Mouse (Mus musculus) right cerebral cortex, adult 2 months (tissue): ENCODE measurements around the gene Sec61a2.

Source experiments
- DNase-seq, 2 experiments: peaks; one replicate each; pipeline ENCODE4 v3.0.0; 2021 to 2022; ENCODE audit warnings: low spot score in 2 of 2

The Sec61a2 gene

DNA sequence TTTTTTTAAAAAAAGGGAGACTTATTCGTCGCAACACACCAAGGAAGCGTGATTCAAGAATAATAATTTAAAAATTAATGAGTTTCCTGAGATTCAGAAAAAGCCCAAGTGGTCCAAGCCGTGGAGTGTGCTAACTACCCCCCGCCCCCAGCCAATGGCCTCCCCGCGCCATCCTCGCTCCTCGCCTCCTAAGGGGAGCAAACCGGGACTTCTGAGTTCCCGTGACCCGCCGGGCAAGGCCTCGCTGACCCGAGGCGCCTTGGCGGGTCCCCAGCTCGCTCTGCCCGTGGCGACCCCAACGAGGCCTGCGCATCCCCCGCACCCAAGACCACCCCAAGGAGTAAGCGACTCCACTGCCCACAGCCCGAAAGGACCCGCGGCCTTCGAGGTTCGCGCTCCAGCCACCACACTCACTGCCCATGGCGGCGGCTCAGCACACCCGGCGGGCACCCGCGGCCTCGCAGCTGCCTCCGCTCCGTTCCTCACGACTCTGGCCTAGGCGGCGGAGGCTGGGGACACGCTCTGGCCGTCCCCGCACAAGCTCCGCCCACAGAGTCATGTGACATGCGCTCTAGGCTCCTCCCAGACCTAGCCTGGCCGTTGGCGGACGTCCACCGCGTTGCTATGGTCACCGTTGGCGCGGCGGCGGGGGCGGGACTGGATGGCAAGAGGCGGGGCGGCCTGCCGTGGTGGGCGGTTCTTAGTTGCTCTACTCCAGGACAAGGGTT lies at the start of gene Sec61a2:
Sec61a2 (minus strand) TSS at position 590 of the 728 bp plus-strand sequence.
- DNase-seq, result peak; percentile 99 to 100

DNA sequence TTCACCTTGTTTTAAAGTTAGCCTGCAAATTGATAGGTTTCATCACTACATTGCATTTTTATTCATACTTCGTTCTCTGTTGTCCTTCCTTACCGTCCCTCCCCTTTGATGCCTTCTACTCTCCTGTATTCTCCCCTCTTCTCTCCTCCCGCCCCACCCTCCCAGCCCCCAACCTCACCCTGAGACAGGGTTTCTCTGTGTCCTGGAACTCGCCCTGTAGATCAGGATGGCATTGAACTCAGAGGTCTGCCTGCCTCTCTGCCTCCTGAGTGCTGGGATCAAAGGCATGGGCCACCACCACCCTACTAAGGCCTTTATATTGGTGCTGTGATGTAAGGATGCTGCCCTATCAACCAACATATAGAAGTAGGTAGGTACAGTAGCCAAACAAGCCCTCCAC lies 47.8 kb upstream of the Sec61a2 start:
- DNase-seq, result no peak

DNA sequence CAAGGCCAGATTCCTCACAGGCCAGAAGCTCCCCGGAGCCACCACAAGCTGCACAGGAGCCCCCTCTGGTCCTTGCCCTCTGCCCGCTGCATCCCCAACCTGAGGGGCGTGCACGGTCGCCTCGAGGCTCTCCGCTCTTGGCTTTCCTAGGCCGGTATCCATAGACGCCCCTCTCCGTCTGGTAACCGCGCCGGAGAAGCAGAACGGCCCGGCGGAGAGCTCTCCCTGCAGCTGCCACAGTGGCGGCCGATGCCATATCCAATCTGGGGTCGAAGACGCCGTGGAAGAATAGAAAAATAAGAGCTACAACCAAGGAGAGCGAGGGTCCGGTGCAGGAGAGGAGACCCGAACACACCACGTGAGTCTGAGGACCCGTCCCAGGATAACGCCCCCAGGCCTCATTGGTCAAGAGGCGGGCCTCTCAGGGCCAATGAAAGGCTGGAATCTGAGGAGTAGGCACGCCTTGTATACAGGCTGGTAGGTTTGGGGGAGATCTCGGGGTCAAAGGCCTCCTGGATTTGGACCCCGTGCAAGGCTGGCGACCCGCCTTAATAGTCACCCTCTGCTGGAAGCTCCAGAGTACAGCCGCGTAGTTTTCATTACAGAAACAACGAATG lies 47.3 kb upstream of the Sec61a2 start, which contains the start of gene Dhtkd1:
Dhtkd1 (minus strand) TSS at position 377 of the 617 bp plus-strand sequence.
- DNase-seq, result peak; percentile 76 to 79

DNA sequence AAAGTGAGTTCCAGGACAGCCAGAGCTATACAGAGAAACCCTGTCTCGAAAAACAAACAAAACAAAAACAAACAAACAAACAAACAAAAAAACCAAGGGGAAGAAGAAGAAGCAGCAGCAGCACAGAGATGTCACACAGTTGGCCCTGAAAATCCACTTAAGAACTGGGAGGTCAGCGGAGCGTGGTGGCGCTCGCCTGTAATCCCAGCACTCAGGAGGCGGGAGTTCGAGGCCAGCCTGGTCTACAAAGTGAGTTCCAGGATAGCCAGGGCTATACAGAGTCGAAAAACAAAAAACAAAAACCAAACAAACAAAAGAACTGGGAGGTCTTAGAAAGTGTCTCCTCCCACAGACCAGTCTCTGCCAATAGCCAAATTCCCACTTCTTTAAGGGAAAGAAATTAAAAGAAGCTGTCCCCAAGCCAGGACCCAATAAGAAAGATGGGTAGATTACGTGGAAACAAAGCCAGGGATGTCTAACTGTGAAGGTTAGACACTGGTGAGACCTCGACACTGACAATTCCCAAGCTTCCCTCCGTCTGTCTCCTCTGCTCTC lies 46.7 kb upstream of the Sec61a2 start:
- no peak for DNase-seq

DNA sequence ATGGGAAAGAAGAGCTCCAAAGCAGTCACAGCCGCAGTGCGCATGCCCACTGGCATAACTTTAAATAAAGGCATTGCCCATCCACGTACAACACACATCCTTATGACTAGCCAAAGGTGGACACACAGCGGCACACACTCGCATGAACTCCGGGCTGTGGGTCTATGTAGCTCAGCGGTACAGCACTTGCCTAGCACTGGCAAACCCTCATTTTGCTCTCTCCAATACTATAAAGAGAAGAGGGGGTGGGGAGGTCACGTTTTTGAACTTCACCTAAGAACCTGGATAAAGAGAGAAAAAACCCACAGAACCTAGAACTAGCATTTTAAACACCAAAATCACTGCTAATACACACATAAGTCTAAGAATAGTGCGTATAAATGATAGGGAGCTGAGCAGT lies 45.7 kb upstream of the Sec61a2 start:
- no peak for DNase-seq

DNA sequence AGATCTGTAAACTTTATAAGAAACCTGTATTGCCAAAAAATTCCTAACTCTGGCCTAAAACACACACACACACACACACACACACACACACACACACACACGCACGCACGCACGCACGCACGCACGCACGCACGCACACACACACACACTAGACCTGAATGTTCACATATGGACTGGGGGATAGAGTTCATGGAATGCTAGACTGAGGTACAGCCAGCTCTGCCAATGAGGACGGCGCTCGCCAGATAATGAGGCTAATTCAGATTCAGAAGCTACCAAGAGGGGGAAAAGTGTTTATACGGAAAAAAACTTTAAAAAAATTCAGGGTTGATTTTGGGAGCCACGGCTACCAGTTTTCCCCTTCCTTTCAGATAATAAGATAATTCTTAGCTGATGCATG lies 44.7 kb upstream of the Sec61a2 start:
- DNase-seq, result no peak

DNA sequence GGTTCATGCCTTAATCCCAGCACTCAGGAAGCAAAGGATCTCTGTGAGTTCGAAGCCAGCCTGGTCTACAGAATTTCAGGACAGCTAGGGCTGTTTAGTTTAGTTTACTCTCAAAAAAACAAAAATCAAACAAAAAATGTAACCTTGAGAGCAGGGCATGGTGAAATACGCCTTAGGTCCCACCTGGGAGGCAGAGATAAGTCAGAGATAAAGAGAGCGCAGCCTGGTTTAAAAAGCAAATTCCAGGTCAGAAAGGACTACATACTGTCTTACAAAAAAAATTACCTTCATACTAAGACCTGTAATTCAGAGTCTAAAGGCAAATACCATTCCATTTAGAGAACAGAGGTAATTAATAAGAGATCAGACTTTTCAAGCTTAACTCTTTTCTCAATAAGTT lies 44.1 kb upstream of the Sec61a2 start:
- no peak for DNase-seq

DNA sequence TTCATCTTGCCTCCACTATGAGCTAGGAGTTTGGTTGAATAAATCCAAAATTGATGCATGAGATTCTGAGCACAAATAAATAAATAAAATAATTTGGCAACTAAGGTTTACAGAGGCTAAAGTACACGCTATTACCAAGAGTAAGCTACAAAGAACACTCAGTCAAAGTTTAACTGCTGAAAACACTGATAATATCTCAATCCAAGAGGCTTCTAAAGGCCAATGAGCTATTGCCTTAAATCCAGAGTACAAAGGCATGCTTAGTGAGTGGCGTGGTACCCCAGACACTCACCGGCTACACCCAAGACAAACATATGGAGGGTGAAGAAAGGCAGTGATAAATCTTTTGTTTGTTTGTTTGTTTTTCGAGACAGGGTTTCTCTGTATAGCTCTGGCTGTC lies 41.3 kb upstream of the Sec61a2 start:
- no peak for DNase-seq

DNA sequence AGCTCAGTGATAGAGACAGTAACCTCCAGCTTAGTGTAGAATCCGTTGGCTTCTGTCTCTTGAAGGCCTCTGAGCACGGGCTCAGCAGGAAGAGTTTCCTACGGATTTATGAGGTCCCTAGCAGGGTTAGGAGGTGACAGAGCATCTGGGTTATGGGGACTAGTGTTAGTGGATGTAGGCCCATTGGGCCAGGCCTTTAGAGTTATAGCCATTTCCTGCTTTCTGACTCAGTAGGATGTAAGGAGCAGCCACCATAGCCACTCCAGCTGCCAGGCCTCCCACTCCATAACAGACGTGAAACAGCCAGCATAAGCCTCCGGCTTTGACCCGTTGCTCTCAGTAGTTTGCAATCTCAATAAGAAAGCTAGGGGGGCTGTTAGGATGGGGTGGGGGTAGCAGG lies 40.8 kb upstream of the Sec61a2 start:
- no peak for DNase-seq

DNA sequence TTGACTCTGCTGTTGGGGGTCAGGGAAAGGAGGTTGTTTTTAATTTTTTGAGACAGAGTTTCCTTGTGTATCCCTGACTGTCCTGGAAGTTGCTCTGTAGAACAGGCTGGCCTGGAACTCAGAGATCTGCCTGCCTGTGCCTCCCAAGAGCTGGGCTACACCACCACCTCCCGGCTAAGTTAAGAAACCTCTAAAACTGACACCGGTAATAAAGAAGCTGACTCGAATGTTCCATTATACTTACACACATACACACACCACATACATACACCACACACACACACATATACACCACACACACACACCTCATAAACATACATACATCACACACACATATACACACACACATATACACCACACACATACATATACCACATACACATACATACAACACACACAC lies 39.7 kb upstream of the Sec61a2 start:
- no peak for DNase-seq

DNA sequence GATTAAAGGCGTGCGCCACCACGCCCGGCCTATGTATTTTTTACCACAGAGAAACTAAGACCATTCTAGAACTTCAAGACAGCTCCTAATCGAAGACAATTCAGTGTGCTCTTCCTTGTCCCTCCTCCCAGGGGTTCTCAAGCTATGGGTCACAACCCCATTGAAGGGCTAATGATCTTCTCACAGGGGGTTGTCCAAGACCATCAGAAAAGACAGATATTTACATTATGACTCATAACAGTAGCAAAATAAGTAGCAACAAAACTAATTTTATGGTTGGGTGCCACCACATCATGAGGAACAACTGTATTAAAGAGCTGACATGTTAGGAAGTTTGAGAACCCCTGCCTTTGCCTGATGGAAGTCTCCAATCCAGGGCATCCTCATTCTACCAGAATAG lies 36.7 kb upstream of the Sec61a2 start:
- DNase-seq, result no peak

DNA sequence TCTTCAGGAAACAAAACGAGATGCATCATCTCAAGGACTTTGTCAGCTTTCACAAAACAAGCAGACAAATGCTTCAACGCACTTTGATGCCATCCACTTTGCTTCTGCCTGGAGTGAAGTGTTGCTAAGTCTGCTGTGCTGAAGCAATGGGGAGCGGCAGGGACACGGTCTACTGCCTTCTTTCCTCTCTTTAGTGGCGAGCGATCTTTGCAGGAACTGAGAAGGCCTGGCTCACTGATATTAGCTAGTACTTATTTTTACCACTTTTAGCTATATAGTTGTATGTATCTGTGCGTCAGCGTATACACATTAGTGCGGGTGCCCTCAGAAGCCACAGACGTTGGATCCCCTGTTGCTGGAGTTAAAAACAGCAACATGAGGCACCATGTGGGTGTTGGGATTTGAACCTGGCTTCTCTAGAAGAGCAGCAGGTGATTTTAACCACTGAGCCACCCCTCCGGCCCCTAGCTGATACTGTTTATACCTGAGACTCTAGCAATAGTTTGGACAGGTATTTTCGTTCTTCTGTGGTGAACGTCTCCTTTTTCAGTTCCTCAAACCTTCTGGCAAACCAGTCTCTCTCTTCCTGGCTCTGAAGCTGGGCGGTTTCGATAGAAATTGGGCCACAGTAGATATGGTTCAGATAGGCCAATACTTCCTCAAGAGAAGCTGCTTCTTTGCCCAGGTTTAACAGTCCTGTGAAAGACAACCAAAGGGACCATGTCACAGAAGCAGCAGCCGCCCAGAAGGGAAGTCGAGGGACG lies 35.2 kb upstream of the Sec61a2 start:
- no peak for DNase-seq

DNA sequence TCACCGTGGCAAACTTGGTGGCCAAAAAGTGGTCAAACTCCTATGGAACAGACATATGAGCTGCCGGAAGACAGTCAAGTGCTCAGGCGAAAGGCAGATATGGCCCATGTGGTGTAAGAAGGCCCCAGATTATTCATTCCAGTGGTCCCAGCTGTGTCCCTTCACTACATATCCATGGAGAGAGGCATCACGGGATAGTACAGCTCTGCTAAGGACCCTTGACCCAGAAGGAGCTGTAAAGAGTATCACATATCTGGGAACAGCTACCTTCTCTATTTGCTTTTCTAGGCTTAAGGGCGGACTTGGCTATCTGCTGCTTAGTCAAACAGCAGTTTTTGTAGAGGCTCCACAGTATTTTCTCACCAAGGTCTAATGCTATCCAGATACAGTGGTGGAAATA lies 34.6 kb upstream of the Sec61a2 start:
- no peak for DNase-seq

DNA sequence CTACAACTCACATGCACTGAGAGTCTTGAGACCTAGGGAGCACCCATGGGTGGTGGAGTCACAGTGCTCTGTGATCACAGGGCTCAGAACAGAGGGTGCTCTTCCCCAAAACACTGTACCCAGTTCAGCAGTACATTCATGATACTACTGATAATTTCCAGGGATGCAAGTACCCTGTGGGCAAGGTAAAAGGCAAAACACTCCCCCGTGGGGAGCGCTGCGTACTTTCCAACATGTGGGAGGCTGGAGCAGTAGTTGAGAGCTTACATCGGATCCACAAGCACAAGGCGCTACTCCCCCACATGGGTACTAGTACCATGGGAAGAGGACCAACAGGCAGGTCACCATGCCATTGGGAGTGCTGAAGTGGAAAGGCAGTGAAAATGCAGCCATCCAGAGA lies 32.2 kb upstream of the Sec61a2 start:
- DNase-seq, result no peak

DNA sequence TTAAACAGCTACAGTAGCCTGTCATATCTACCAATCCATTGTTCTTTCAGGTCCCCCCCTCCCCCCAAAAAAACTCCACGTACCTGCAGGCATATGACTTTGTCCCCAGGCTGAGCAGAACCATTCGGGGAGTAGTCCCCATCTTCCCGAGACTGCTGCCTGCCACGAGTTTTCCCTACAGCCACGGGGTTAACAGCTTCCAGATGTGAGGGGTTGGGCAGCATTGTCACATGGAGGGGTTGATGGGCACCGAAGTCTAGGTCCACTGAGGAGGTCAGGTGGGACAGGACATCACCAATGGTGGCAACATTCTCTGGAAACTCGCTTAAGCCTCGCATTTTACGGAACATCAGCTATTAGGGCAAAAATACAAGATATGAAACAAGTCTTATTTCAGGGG lies 28.6 kb upstream of the Sec61a2 start:
- DNase-seq, result no peak

DNA sequence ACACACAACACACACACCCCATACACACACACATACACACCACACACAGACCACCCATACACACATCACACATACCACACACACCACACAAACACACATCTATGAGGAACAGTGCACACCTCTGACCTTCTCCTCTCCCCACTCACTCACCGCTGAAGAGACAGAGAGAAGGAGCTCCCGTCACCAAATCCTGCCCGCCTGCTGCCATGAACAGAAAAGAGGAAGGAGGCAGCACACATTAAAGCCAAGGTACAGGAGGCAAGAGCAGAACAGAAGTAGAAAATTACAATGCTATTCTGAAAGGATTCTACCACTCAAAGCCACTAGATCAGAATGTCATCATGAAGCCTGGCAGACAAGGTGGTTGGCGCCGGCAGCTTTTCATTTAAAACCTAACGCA lies 27.6 kb upstream of the Sec61a2 start:
- no peak for DNase-seq

DNA sequence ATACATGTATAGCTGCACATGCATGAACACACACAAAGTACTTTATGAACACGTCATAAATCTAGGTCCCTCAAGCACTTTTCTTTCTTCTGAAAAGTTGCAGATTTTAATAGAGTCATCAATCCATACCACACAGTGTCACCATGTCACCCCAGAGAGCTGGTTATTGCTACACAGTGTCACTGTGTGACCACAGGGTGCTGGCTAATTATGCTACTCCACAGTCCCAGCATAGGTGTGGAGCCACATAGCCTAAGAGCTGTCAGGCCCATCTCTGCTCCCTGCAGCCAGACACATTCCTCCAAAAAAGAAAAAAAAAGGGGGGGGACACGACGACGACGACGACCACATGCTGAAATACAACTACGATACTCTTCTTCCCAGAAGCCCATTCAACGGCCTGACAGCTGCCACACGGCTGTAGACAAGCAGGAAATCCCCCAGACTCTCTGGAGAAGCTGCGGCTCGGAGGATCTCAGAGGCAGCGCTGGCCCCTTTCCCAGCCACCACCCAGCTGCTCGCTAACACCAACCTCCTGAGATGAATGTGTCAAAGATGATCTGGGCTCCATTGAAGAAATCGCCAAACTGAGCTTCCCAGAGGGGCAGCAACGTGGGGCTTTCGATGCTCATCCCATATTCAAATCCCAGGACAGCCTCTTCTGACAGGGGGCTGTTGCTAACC lies 16.2 kb upstream of the Sec61a2 start:
- DNase-seq, result peak in 1 of 2 experiments; percentile 23

DNA sequence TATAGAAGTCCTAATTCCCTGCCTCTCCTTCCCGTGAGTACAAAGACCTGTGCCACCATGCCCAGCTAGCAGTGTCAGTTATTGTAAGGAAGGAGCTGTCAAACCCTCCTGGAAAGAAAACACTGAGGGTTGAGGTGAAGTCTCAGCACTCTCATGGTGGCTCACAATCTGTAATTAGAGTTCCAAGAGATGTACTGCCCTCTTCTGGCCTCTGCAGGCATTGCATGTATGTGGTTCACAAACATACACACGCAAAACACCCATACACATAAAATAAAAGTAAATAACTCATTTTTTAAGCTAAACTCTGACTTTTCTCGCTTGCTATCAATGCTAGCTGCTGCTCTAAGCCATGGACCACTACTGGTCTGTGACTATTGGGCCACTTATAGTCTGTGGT lies 11.4 kb upstream of the Sec61a2 start:
- peak in 1 of 2 experiments; percentile 22 for DNase-seq

DNA sequence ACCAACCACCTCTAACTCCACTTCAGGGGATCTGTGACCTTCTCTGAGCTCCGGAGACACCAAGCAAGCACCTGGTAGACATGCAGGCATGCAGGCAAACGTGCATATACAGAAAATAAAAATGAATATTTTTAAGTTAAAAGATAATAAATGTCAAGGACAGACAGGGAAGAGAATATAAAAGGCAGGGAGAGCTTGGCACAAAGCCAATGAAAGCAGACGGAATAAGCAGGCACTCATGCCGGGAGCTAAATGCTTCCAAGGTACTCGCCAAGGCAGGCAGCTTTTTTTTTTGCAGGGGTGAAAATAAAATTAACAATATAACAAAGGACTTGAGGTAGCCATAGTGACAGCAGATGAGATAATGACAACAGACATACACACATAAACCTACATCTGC lies 10.9 kb upstream of the Sec61a2 start:
- DNase-seq, result peak; percentile 35 to 54

DNA sequence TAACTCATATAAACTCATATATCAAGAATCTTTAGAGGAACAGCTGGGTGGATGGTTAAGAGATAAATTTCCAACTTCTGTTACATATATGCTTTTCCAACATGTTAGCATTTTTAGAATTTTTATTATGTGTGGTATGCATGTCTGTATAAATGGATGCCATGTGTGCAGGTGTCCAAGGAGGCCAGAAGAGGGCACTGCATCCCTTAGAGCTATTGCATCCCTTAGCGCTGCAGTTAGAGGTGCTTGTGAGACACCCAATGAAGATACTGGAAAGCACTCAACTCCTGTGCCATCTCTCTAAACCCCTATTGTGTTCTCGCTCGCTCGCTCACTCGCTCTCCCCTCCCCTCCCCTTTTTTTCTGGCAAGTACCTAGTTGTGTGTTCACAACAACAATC lies 4.9 kb upstream of the Sec61a2 start:
- no peak for DNase-seq

DNA sequence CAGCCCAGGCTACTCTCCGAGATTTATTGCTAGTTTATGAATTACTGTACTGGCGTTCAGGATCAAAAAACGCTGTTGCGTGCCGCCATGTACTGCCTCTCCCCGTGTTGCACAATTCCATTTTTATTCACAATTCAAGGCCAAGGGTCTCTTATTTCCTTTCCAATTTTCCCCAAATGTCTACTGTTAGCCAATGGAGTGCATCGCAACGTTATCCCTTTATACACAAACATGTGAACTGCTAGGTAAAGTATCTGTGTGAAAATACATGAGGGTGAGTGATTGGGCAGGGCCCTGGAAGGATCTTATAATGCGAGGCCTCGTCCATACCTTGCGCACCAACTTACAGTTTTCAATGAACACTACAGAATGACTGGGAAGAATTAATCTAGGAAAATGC lies 936 bp downstream of the Sec61a2 start:
- DNase-seq, result no peak

DNA sequence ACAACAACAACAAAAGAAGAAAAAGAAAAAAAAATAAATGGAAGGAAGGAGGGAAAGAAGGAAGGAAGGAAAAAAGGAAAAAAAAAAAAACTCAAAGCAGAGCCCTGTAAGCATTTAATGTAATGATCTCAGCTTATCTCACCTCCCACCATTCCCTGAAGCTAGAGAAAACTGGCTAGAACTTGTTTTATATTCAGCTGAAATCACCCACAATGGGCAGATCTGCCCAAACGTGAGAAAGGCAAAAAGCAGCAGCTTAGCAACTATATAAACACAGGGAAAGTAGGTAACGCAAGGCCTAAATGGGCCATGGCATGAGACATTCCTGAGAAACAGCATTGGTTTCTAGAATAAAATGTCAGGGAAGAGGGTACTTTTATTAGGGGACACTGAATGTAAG lies 5.8 kb downstream of the Sec61a2 start:
- peak in 1 of 2 experiments; percentile 44 for DNase-seq
